8 mouse cellular contexts compared by ENCODE assay signal in genomic region chr7:97747787-97748497, GRCm38 (mm10). TPM values are rescaled to one million over a fixed set of nuclear protein-coding genes. Genes with fewer than 3 reads are reported as not detected.
DNase-seq lines count a peak whose midpoint lies in the region; ATAC-seq and TF ChIP-seq lines count a peak whose summit lies in the region.

No protein-coding gene starts in this region.

- H3K9ac ChIP-seq in hindbrain, postnatal 0 days (replicated peaks; ENCODE audit: low read length): no peak overlapping the region

- no peaks in the 10 kb centered on the region for H3K36me3 ChIP-seq in hindbrain, postnatal 0 days (ENCODE audit: insufficient read depth, low read length)
- no peaks in the 10 kb centered on the region for H3K36me3 ChIP-seq in macrophage (ENCODE audit: inconsistent target)

- H3K4me1 ChIP-seq in hindbrain, postnatal 0 days (ENCODE audit: insufficient read depth, low read length): no peaks in the 10 kb centered on the region

- no peaks in the 10 kb centered on the region for H3K9me3 ChIP-seq in hindbrain, postnatal 0 days (ENCODE audit: low read length)

- H3K27me3 ChIP-seq in hindbrain, postnatal 0 days (ENCODE audit: insufficient read depth, low read length): no peaks in the 10 kb centered on the region

- H3K4me2 ChIP-seq in hindbrain, postnatal 0 days (ENCODE audit: low read depth, low read length): peak overlapping the region; percentile 34; the same call in 1 of the 2 replicates

- TF ChIP-seq CTCF in gastrocnemius, adult 2 months (IDR thresholded peaks at IDR 0.05): peak; percentile 92
- TF ChIP-seq CTCF in hindbrain, postnatal 0 days (IDR thresholded peaks at IDR 0.05; ENCODE audit: low read depth): peak; percentile 94

- WGBS in hindbrain, postnatal 0 days: 25% methylated on average over 28 of the region's 28 CpGs
- 25% methylated on average over 28 of the region's 28 CpGs for WGBS in macrophage (ENCODE audit: missing documents)

- peak; percentile 81 for DNase-seq in R1 (ENCODE audit: low read depth, low spot score)
- DNase-seq in gastrocnemius, adult 2 months: peak; percentile 89
- peak; percentile 92 for DNase-seq in hindbrain, postnatal 0 days (ENCODE audit: low spot score)
- DNase-seq in left cerebral cortex, adult 18-20 months (ENCODE audit: low spot score in 2 of 2): peak; percentile 87 to 91
- peak; percentile 90 for DNase-seq in right cerebral cortex, adult 18-20 months
- DNase-seq in urinary bladder, postnatal 10 days (ENCODE audit: low spot score): peak; percentile 52

- ATAC-seq in common myeloid progenitor, adult 5-6 weeks (replicated peaks; ENCODE audit: low read depth, poor library complexity, severe bottlenecking): peak; percentile 61
- peak; percentile 88 for ATAC-seq in hindbrain, postnatal 0 days

- no peaks in the 10 kb centered on the region for H3K79me2 ChIP-seq in macrophage (ENCODE audit: inconsistent target)

- peak overlapping the region; percentile 87 for H3K27ac ChIP-seq in gastrocnemius, adult 2 months
- no peak overlapping the region; the same call in 1 of the 2 replicates for H3K27ac ChIP-seq in hindbrain, postnatal 0 days
- H3K27ac ChIP-seq in macrophage: peak overlapping the region; percentile 77

- peak overlapping the region; percentile 65 for H3K4me3 ChIP-seq in gastrocnemius, adult 2 months
- no peak overlapping the region for H3K4me3 ChIP-seq in hindbrain, postnatal 0 days (ENCODE audit: low read length)
- H3K4me3 ChIP-seq in macrophage (ENCODE audit: inconsistent target): peak overlapping the region; percentile 52; the same call in 1 of the 2 replicates

- intact Hi-C loops in gastrocnemius, adult 2 months (cut with DNase I): loop anchor here (2.0 to 10.0 kb wide), 2 partner anchors 95 to 337 kb away; no protein-coding TSS in a partner anchor

RNA-seq across cellular contexts. Expression of gene Aqp11, which starts 9.9 kb away (rescaled TPM):
- total RNA-seq in common myeloid progenitor, adult 5-6 weeks (2017): 5.2 and 14.0 TPM in 2 replicates
- total RNA-seq in gastrocnemius, adult 2 months (2021): under 1 TPM; 0.81 to 0.89 TPM
- total RNA-seq in hindbrain, postnatal 0 days (2014; rRNA removed): 15.0 and 16.0 TPM in 2 replicates
- 29.4 and 29.5 TPM in 2 replicates for polyA plus RNA-seq in hindbrain, postnatal 0 days (2015; fragmentation: Nextera tagmentation; extraction: Ambion mirVana)
- total RNA-seq in left cerebral cortex, adult 18-20 months (2021): 10 to 100 TPM; 26.4 to 27.9 TPM
- total RNA-seq in macrophage (2018; cell fraction: chromatin; rRNA removed): 1 to 10 TPM in 3 of 26 experiments, under 1 TPM in 12, not detected in 11; 0.19 to 1.2 (median 0.66) TPM
- under 1 TPM; 0.08 to 1.00 (median 0.41) TPM for total RNA-seq in macrophage (2018; cell fraction: cytosol; rRNA removed)
- total RNA-seq in macrophage (2018; cell fraction: nucleus; rRNA removed): 1 to 10 TPM in 4 of 26 experiments, under 1 TPM in 12, not detected in 10; 0.13 to 2.4 (median 0.54) TPM
- 0.16 to 0.70 TPM (median 0.52 TPM) in 3 replicates for polyA plus RNA-seq in macrophage (2018)

RNA-seq across cellular contexts. Expression of gene Pak1, which starts 40.4 kb away (rescaled TPM):
- total RNA-seq in common myeloid progenitor, adult 5-6 weeks (2017): 49.3 and 51.2 TPM in 2 replicates
- 10 to 100 TPM; 17.4 to 23.7 TPM for total RNA-seq in gastrocnemius, adult 2 months (2021)
- 125 and 137 TPM in 2 replicates for total RNA-seq in hindbrain, postnatal 0 days (2014; rRNA removed)
- 111 and 114 TPM in 2 replicates for polyA plus RNA-seq in hindbrain, postnatal 0 days (2015; fragmentation: Nextera tagmentation; extraction: Ambion mirVana)
- 100 to 1,000 TPM; 423 to 477 TPM for total RNA-seq in left cerebral cortex, adult 18-20 months (2021)
- total RNA-seq in macrophage (2018; cell fraction: chromatin; rRNA removed): 10 to 100 TPM in 21 of 26 experiments, 1 to 10 TPM in 5; 5.6 to 43.3 (median 23.1) TPM
- 10 to 100 TPM; 20.2 to 63.0 (median 35.3) TPM for total RNA-seq in macrophage (2018; cell fraction: cytosol; rRNA removed)
- 10 to 100 TPM in 24 of 26 experiments, 1 to 10 TPM in 2; 9.0 to 45.7 (median 24.7) TPM for total RNA-seq in macrophage (2018; cell fraction: nucleus; rRNA removed)
- polyA plus RNA-seq in macrophage (2018): 26.4 to 32.8 TPM (median 31.0 TPM) in 3 replicates

RNA-seq across cellular contexts. Expression of gene Clns1a, which starts 51.5 kb away (rescaled TPM):
- 158 and 175 TPM in 2 replicates for total RNA-seq in common myeloid progenitor, adult 5-6 weeks (2017)
- 10 to 100 TPM; 29.5 to 35.1 TPM for total RNA-seq in gastrocnemius, adult 2 months (2021)
- 99.6 and 102 TPM in 2 replicates for total RNA-seq in hindbrain, postnatal 0 days (2014; rRNA removed)
- polyA plus RNA-seq in hindbrain, postnatal 0 days (2015; fragmentation: Nextera tagmentation; extraction: Ambion mirVana): 172 and 175 TPM in 2 replicates
- total RNA-seq in left cerebral cortex, adult 18-20 months (2021): 10 to 100 TPM; 89.6 to 94.8 TPM
- 10 to 100 TPM in 13 of 26 experiments, 1 to 10 TPM in 13; 1.1 to 25.2 (median 8.9) TPM for total RNA-seq in macrophage (2018; cell fraction: chromatin; rRNA removed)
- 10 to 100 TPM; 29.0 to 49.7 (median 41.5) TPM for total RNA-seq in macrophage (2018; cell fraction: cytosol; rRNA removed)
- total RNA-seq in macrophage (2018; cell fraction: nucleus; rRNA removed): 10 to 100 TPM in 16 of 26 experiments, 1 to 10 TPM in 10; 4.0 to 30.6 (median 10.7) TPM
- polyA plus RNA-seq in macrophage (2018): 39.0 to 78.7 TPM (median 53.1 TPM) in 3 replicates
